Mouse (Mus musculus): ENCODE measurements around the gene Zfp938. TPM values are rescaled to one million over a fixed set of nuclear protein-coding genes. Genes with fewer than 3 reads are reported as not detected.

Gene Zfp938
- polyA plus RNA-seq (2014; fragmentation: Illumina TruSeq; extraction: RNeasy Lipid Tissue Mini Kit (QIAGEN cat#74804); ENCODE audit: insufficient read depth, low read depth, low replicate concordance), result 5.5 TPM

DNA sequence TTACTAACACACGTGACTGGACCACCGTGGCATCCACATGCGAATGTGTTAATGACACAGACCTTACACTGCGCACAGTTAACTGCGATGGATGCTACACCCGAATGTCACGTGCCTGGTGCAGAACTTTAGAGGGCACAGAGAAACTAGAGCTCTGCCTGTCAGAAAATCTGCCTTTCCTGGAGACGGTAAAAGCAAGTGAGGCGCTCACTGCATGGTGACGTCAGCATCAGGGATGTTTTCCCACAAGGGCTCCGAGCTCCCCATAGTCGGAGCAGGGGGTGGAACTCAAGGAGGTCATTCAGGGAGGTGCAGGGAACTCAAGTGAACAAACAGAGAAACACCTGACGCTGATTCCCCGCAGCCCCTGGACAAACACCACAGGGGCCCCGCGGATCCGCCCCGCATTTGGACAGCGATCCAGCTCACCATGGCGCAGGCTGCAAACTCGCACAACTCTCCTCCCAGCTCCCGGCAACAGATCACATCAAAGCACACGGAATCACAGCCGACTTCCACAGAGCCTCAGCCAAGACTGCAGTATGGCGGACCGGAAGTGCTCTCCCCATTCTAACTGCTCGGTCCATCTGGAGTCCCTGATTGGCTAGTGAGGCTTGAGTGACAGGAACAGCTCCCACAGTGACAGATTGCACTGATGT lies at the start of gene Zfp938:
Gene Zfp938 (minus strand): TSS at position 539 of the 659 bp plus-strand sequence.

Other genes with a start within 250 kb of the Zfp938 start
- 3.5 TPM for gene Zfp873, start 193.2 kb downstream of the Zfp938 start, polyA plus RNA-seq (2014; fragmentation: Illumina TruSeq; extraction: RNeasy Lipid Tissue Mini Kit (QIAGEN cat#74804); ENCODE audit: insufficient read depth, low read depth, low replicate concordance)
- 1.3 TPM for gene BC024063, start 157.9 kb downstream of the Zfp938 start, polyA plus RNA-seq (2014; fragmentation: Illumina TruSeq; extraction: RNeasy Lipid Tissue Mini Kit (QIAGEN cat#74804); ENCODE audit: insufficient read depth, low read depth, low replicate concordance)
- gene AU041133, start 113.3 kb downstream of the Zfp938 start, polyA plus RNA-seq (2014; fragmentation: Illumina TruSeq; extraction: RNeasy Lipid Tissue Mini Kit (QIAGEN cat#74804); ENCODE audit: insufficient read depth, low read depth, low replicate concordance), result 1.9 TPM
- gene 4932415D10Rik, start 75.3 kb upstream of the Zfp938 start, polyA plus RNA-seq (2014; fragmentation: Illumina TruSeq; extraction: RNeasy Lipid Tissue Mini Kit (QIAGEN cat#74804); ENCODE audit: insufficient read depth, low read depth, low replicate concordance), result not detected
- 0.97 TPM for gene Gm4924, start 113.0 kb upstream of the Zfp938 start, polyA plus RNA-seq (2014; fragmentation: Illumina TruSeq; extraction: RNeasy Lipid Tissue Mini Kit (QIAGEN cat#74804); ENCODE audit: insufficient read depth, low read depth, low replicate concordance)

All from lung, adult 10 weeks (tissue).